Mouse (Mus musculus): ENCODE data around the gene Fgfr4. TPM values are rescaled to one million over a fixed set of nuclear protein-coding genes. Genes with fewer than 3 reads are reported as not detected.
"Not testable (repeated sequence)": the region's sequence is repeated elsewhere in the genome, so short reads cannot be mapped to it uniquely, and the experiment has no call there.

Fgfr4 gene
- polyA plus RNA-seq, 1 experiment: not detected

- Histone ChIP-seq H3K4me1 (ENCODE audit: control insufficient read depth, insufficient read depth, low read length) (no peaks in the 10 kb centered on the region; the same call in 1 of the 2 replicates), H3K4me3 (replicated peaks; ENCODE audit: control insufficient read depth, low read depth, low read length) (no peak overlapping the region), H3K27ac (ENCODE audit: control insufficient read depth, insufficient read depth, low read depth, low read length, poor library complexity) (no peak overlapping the region)
- 74% methylated on average over 4 of the region's 4 CpGs for WGBS
- no peak for TF ChIP-seq CTCF (IDR thresholded peaks at IDR 0.05; ENCODE audit: control insufficient read depth, insufficient read depth, low read length)
- TF ChIP-seq POLR2A (IDR thresholded peaks at IDR 0.05; ENCODE audit: borderline replicate concordance, control insufficient read depth, low read depth, low read length): no peak
Measured at GRCm38 (mm10) chr13:55177903-55178496, 25.6 kb downstream of the Fgfr4 start.

DNA sequence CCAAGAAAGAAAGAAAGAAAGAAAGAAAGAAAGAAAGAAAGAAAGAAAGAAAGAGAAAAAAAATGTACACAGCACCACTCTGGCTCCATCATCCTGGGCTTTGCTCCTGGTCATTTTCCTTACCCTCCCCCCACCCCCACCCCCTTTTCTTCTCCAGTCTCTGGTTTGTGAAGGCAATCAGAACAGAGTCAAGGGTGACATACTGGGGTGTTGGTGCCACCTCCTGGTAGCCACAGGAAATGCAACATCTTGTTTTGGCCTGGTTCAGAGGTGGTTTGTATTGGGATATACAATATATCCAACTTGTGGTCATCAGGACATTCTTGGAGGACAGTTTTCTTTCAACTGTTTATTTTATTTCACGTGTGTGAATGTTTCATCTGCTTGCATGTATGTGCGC, 26.1 kb downstream of the Fgfr4 start:
- no peaks in the 10 kb centered on the region; the same call in 1 of the 2 replicates for H3K4me1 ChIP-seq (ENCODE audit: control insufficient read depth, insufficient read depth, low read length)
- H3K27ac ChIP-seq (ENCODE audit: control insufficient read depth, insufficient read depth, low read depth, low read length, poor library complexity): no peak overlapping the region
- no peak overlapping the region for H3K4me3 ChIP-seq (replicated peaks; ENCODE audit: control insufficient read depth, low read depth, low read length)
- WGBS: 59% methylated on average over 2 of the region's 2 CpGs
- TF ChIP-seq POLR2A (IDR thresholded peaks at IDR 0.05; ENCODE audit: borderline replicate concordance, control insufficient read depth, low read depth, low read length) (no peak), CTCF (IDR thresholded peaks at IDR 0.05; ENCODE audit: control insufficient read depth, insufficient read depth, low read length) (peak; percentile 84)

DNA sequence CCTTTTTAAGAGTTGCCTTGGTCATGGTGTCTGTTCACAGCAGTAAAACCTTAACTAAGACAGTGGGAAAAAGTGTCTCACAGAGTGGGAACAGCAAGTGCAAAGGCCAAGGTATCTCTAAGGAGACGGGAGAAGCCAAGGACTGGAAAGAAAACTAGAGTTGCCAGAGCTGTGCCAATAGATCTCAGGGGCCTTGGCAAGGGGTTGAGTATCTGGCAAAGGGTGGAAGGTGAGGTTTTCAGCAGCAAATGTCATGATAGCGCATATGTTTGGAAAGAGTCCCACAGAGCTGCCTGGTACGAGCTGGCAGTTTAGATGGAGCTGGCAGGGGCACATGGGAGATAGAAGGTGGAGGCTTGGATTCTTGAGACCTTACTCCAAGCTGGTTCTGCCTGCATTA, 27.2 kb downstream of the Fgfr4 start:
- H3K27ac ChIP-seq (ENCODE audit: control insufficient read depth, insufficient read depth, low read depth, low read length, poor library complexity): no peak overlapping the region
- H3K4me1 ChIP-seq (ENCODE audit: control insufficient read depth, insufficient read depth, low read length): no peaks in the 10 kb centered on the region; the same call in 1 of the 2 replicates
- no peak overlapping the region for H3K4me3 ChIP-seq (replicated peaks; ENCODE audit: control insufficient read depth, low read depth, low read length)
- WGBS: 79% methylated on average over 3 of the region's 3 CpGs
- TF ChIP-seq POLR2A (IDR thresholded peaks at IDR 0.05; ENCODE audit: borderline replicate concordance, control insufficient read depth, low read depth, low read length): no peak
- no peak for TF ChIP-seq CTCF (IDR thresholded peaks at IDR 0.05; ENCODE audit: control insufficient read depth, insufficient read depth, low read length)

DNA sequence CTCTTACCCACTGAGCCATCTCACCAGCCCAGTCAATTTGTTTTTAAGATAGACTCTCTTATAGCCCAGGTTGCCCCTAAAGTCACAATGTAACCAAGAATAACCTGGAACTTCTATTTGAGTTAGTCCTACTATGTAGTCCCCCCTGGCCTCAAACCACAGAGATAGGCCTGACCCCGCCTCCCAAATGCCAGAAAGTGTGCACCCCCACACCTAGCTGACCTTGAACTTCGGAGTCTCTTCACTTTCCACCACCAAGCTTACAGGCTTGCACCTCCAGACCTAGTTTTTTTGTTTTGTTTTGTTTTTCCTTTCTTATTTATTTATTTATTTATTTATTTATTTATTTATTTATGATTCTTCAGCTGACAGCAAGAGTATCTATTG, 29.3 kb downstream of the Fgfr4 start:
- TF ChIP-seq POLR2A (IDR thresholded peaks at IDR 0.05; ENCODE audit: borderline replicate concordance, control insufficient read depth, low read depth, low read length) (no peak), CTCF (IDR thresholded peaks at IDR 0.05; ENCODE audit: control insufficient read depth, insufficient read depth, low read length) (no peak)
- no peaks in the 10 kb centered on the region; the same call in 1 of the 2 replicates for H3K4me1 ChIP-seq (ENCODE audit: control insufficient read depth, insufficient read depth, low read length)
- 55% methylated on average over 2 of the region's 2 CpGs for WGBS
- peak overlapping the region; percentile 66 for H3K4me3 ChIP-seq (replicated peaks; ENCODE audit: control insufficient read depth, low read depth, low read length)
- no peak overlapping the region for H3K27ac ChIP-seq (ENCODE audit: control insufficient read depth, insufficient read depth, low read depth, low read length, poor library complexity)

GRCm38 (mm10) chr13:55182173-55182894, 29.9 kb downstream of the Fgfr4 start:
- peak overlapping the region; percentile 43 for H3K27ac ChIP-seq (ENCODE audit: control insufficient read depth, insufficient read depth, low read depth, low read length, poor library complexity)
- peak; percentile 69 for TF ChIP-seq CTCF (IDR thresholded peaks at IDR 0.05; ENCODE audit: control insufficient read depth, insufficient read depth, low read length)
- no peak for TF ChIP-seq POLR2A (IDR thresholded peaks at IDR 0.05; ENCODE audit: borderline replicate concordance, control insufficient read depth, low read depth, low read length)
- no peaks in the 10 kb centered on the region; the same call in 1 of the 2 replicates for H3K4me1 ChIP-seq (ENCODE audit: control insufficient read depth, insufficient read depth, low read length)
- peak overlapping the region; percentile 66 for H3K4me3 ChIP-seq (replicated peaks; ENCODE audit: control insufficient read depth, low read depth, low read length)
- WGBS: 5% methylated on average over 23 of the region's 23 CpGs

DNA sequence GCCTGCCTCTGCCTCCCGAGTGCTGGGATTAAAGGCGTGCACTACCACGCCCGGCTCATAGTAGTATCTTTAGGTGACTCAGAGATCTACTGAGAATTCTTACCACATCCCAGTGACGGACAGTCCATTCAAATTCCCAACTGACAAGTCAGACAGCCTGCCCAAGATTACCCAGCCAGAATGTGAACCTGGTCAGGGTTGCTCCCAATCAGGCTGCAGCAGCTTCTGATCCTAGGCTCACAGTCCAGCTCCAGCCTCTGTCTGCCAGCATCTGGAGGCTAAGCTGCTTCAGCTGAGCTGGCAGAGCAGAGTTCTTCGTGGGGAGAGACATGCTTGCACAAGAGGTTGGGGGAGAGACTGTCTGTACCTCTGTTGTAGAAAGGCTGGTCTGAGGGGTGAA, 30.9 kb downstream of the Fgfr4 start:
- WGBS: 72% methylated on average over 6 of the region's 6 CpGs
- H3K4me1 ChIP-seq (ENCODE audit: control insufficient read depth, insufficient read depth, low read length): no peaks in the 10 kb centered on the region; the same call in 1 of the 2 replicates
- no peak for TF ChIP-seq POLR2A (IDR thresholded peaks at IDR 0.05; ENCODE audit: borderline replicate concordance, control insufficient read depth, low read depth, low read length)
- no peak for TF ChIP-seq CTCF (IDR thresholded peaks at IDR 0.05; ENCODE audit: control insufficient read depth, insufficient read depth, low read length)
- H3K27ac ChIP-seq (ENCODE audit: control insufficient read depth, insufficient read depth, low read depth, low read length, poor library complexity): no peak overlapping the region
- no peak overlapping the region for H3K4me3 ChIP-seq (replicated peaks; ENCODE audit: control insufficient read depth, low read depth, low read length)

- H3K27ac ChIP-seq (ENCODE audit: control insufficient read depth, insufficient read depth, low read depth, low read length, poor library complexity); H3K4me1 ChIP-seq (ENCODE audit: control insufficient read depth, insufficient read depth, low read length): not testable (repeated sequence)
- 43% methylated on average over 6 of the region's 9 CpGs for WGBS
Measured at GRCm38 (mm10) chr13:55187062-55187461, 34.6 kb downstream of the Fgfr4 start.

GRCm38 (mm10) chr13:55189531-55190107, 37.2 kb downstream of the Fgfr4 start:
- 5% methylated on average over 12 of the region's 12 CpGs for WGBS
- TF ChIP-seq POLR2A (IDR thresholded peaks at IDR 0.05; ENCODE audit: borderline replicate concordance, control insufficient read depth, low read depth, low read length) (no peak), CTCF (IDR thresholded peaks at IDR 0.05; ENCODE audit: control insufficient read depth, insufficient read depth, low read length) (no peak)
- H3K27ac ChIP-seq (ENCODE audit: control insufficient read depth, insufficient read depth, low read depth, low read length, poor library complexity): peak overlapping the region; percentile 28; the same call in 1 of the 2 replicates
- peak overlapping the region; percentile 82 for H3K4me3 ChIP-seq (replicated peaks; ENCODE audit: control insufficient read depth, low read depth, low read length)
- H3K4me1 ChIP-seq (ENCODE audit: control insufficient read depth, insufficient read depth, low read length): no peaks in the 10 kb centered on the region

More at GRCm38 (mm10) chr13:55187062-55187461, 34.6 kb downstream of the Fgfr4 start:
- not testable (repeated sequence) for H3K4me3 ChIP-seq (replicated peaks; ENCODE audit: control insufficient read depth, low read depth, low read length)

All from bone marrow, adult 2 months (tissue).